Mouse (Mus musculus) left cerebral cortex, postnatal 36 days (tissue): ENCODE measurements around the gene Trpm8. TPM values are rescaled to one million over a fixed set of nuclear protein-coding genes. Genes with fewer than 3 reads are reported as not detected.

Experiments
- DNase-seq, 2 experiments: peaks; one replicate each; pipeline ENCODE4 v3.0.0; 2021 to 2022; ENCODE audit warnings: low spot score in 2 of 2, mixed read lengths in 1 of 2
- intact Hi-C: fragments of 180-260 bp; cut with DNase I; formaldehyde crosslinking; loops from one replicate; pipeline ENCODE4 v1.15.1; 2025
- total RNA-seq, 2 experiments: library from RNA; stranded (reverse); gene quantifications; 2 replicates each; pipeline ENCODE4 v1.2.3; 2021

The Trpm8 gene
- total RNA-seq, 2 experiments from 2014 or later, result 0.25 TPM; not detected in 1

- no peak for DNase-seq
- intact Hi-C loops, result loop anchor here (5.0 kb wide), 1 partner anchor 61 kb away; no protein-coding TSS in a partner anchor
Measured at GRCm38 (mm10) chr1:88245881-88246280, 31.6 kb upstream of the Trpm8 start.

GRCm38 (mm10) chr1:88246386-88246785 is 31.1 kb upstream of the Trpm8 start:
- intact Hi-C loops, result loop anchor here (5.0 kb wide), 1 partner anchor 61 kb away; no protein-coding TSS in a partner anchor
- DNase-seq, result no peak

- DNase-seq, result no peak
- intact Hi-C loops, result loop anchor here (5.0 kb wide), 1 partner anchor 60 kb away; no protein-coding TSS in a partner anchor
Measured at GRCm38 (mm10) chr1:88247660-88248059, 29.8 kb upstream of the Trpm8 start.

- no peak for DNase-seq
- intact Hi-C loops, result loop anchor here (5.0 kb wide), 1 partner anchor 59 kb away; no protein-coding TSS in a partner anchor
Measured at GRCm38 (mm10) chr1:88248658-88249057, 28.8 kb upstream of the Trpm8 start.

- DNase-seq, result no peak
- intact Hi-C loops, result loop anchor here (5.0 kb wide), 1 partner anchor 58 kb away; no protein-coding TSS in a partner anchor
Measured at GRCm38 (mm10) chr1:88249596-88249995, 27.9 kb upstream of the Trpm8 start.

- intact Hi-C loops, result no loop called here
- no peak for DNase-seq
Measured at GRCm38 (mm10) chr1:88250023-88250422, 27.4 kb upstream of the Trpm8 start.

- intact Hi-C loops, result no loop called here
- DNase-seq, result no peak
Measured at GRCm38 (mm10) chr1:88253106-88253505, 24.4 kb upstream of the Trpm8 start.

GRCm38 (mm10) chr1:88253540-88253939 is 23.9 kb upstream of the Trpm8 start:
- no peak for DNase-seq
- intact Hi-C loops, result no loop called here

GRCm38 (mm10) chr1:88254793-88255465 is 22.5 kb upstream of the Trpm8 start:
- no peak for DNase-seq

GRCm38 (mm10) chr1:88255466-88255857 is 22.0 kb upstream of the Trpm8 start:
- DNase-seq, result no peak
- intact Hi-C loops, result no loop called here

More at GRCm38 (mm10) chr1:88254793-88255465, 22.5 kb upstream of the Trpm8 start:
- intact Hi-C loops, result no loop called here

GRCm38 (mm10) chr1:88255989-88256754 is 21.3 kb upstream of the Trpm8 start:
- intact Hi-C loops, result no loop called here
- no peak for DNase-seq

GRCm38 (mm10) chr1:88256886-88257663 is 20.4 kb upstream of the Trpm8 start:
- intact Hi-C loops, result no loop called here
- no peak for DNase-seq

- DNase-seq, result no peak
- intact Hi-C loops, result no loop called here
Measured at GRCm38 (mm10) chr1:88257681-88258080, 19.8 kb upstream of the Trpm8 start.

- intact Hi-C loops, result no loop called here
- no peak for DNase-seq
Measured at GRCm38 (mm10) chr1:88258361-88258760, 19.1 kb upstream of the Trpm8 start.

- DNase-seq, result no peak
Measured at GRCm38 (mm10) chr1:88258881-88259642, 18.4 kb upstream of the Trpm8 start.

GRCm38 (mm10) chr1:88259643-88260024 is 17.8 kb upstream of the Trpm8 start:
- no peak for DNase-seq
- intact Hi-C loops, result no loop called here

More at GRCm38 (mm10) chr1:88258881-88259642, 18.4 kb upstream of the Trpm8 start:
- intact Hi-C loops, result no loop called here

GRCm38 (mm10) chr1:88260114-88260513 is 17.3 kb upstream of the Trpm8 start:
- no peak for DNase-seq
- intact Hi-C loops, result no loop called here

GRCm38 (mm10) chr1:88260604-88261377 is 16.7 kb upstream of the Trpm8 start:
- intact Hi-C loops, result no loop called here
- no peak for DNase-seq

- no peak for DNase-seq
- intact Hi-C loops, result no loop called here
Measured at GRCm38 (mm10) chr1:88261706-88262105, 15.8 kb upstream of the Trpm8 start.
